Mouse (Mus musculus) ES-E14 (cell line): ENCODE data around the gene Olfr665. TPM values are rescaled to one million over a fixed set of nuclear protein-coding genes. Genes with fewer than 3 reads are reported as not detected.

Experiments
- DNase-seq: peaks from one replicate; pipeline ENCODE4 v3.0.0-alpha.2; 2013; ENCODE audit warnings: low read depth, low spot score
- H3K27ac ChIP-seq: 2 replicates; pipeline ENCODE4 v1.5.1; 2012; ENCODE audit warnings: low read depth, mild to moderate bottlenecking, low read length, moderate library complexity, mixed read lengths; ENCODE audit not compliant: poor library complexity, insufficient read depth, severe bottlenecking
- H3K36me3 ChIP-seq: 2 replicates; pipeline ENCODE4 v1.6.1; 2012; ENCODE audit warnings: mild to moderate bottlenecking, low read length, moderate library complexity, mixed read lengths; ENCODE audit not compliant: control insufficient read depth, poor library complexity, insufficient read depth, severe bottlenecking
- H3K4me1 ChIP-seq, 2 experiments: fragments of 150-350 bp in 1 of 2; sonication (generic) in 1 of 2; 2 replicates each; pipeline ENCODE4 v1.6.1; 2012; ENCODE audit warnings: low read length in 2 of 2, mild to moderate bottlenecking in 1 of 2, mixed read lengths in 1 of 2; ENCODE audit not compliant: control insufficient read depth in 2 of 2, insufficient read depth in 2 of 2, poor library complexity in 1 of 2
- H3K4me3 ChIP-seq, 2 experiments: fragments of 150-350 bp in 1 of 2; sonication (generic) in 1 of 2; 2 replicates each; pipeline ENCODE4 v1.5.1; 2012; ENCODE audit warnings: low read length in 2 of 2, low read depth in 1 of 2, mild to moderate bottlenecking in 1 of 2, mixed read lengths in 1 of 2; ENCODE audit not compliant: insufficient read depth in 1 of 2, poor library complexity in 1 of 2, severe bottlenecking in 1 of 2
- H3K9ac ChIP-seq: 2 replicates; pipeline ENCODE4 v1.6.1; 2012; ENCODE audit warnings: low read depth, mild to moderate bottlenecking, low read length, mixed read lengths; ENCODE audit not compliant: poor library complexity, insufficient read depth, severe bottlenecking
- H3K9me3 ChIP-seq: fragments of 150-350 bp; sonication (generic); 2 replicates; pipeline ENCODE4 v1.6.1; 2012; ENCODE audit warnings: low read depth, mild to moderate bottlenecking, low read length; ENCODE audit not compliant: control insufficient read depth, insufficient read depth
- CHD2 ChIP-seq: IDR thresholded peaks from 2 replicates; pipeline ENCODE4 v1.6.1; 2014; ENCODE audit warnings: mild to moderate bottlenecking, low read depth, low read length, inconsistent platforms
- HCFC1 ChIP-seq: IDR thresholded peaks from 2 replicates; pipeline ENCODE4 v1.6.1; 2012; ENCODE audit warnings: low read length, inconsistent platforms, borderline replicate concordance; ENCODE audit not compliant: insufficient read depth
- MAFK ChIP-seq: IDR thresholded peaks from 2 replicates; pipeline ENCODE4 v1.6.1; 2014; ENCODE audit warnings: mild to moderate bottlenecking, low read depth, low read length, inconsistent platforms; ENCODE audit not compliant: insufficient read depth
- ZC3H11A ChIP-seq: IDR thresholded peaks from 2 replicates; pipeline ENCODE4 v1.6.1; 2012; ENCODE audit warnings: low read depth, mild to moderate bottlenecking, inconsistent platforms, low read length, borderline replicate concordance
- ZNF384 ChIP-seq: IDR thresholded peaks from 2 replicates; pipeline ENCODE4 v1.6.1; 2012; ENCODE audit warnings: low read depth, low read length, inconsistent platforms
- in situ Hi-C, 2 experiments: fragments of 600-800 bp; cut with MboI; formaldehyde crosslinking; loops; one replicate each; pipeline ENCODE4 v1.15.1; 2025; ENCODE audit warnings: low sequenced_read_pairs in 2 of 2, inconsistent platforms in 1 of 2; ENCODE audit not compliant: unreplicated experiment in 2 of 2
- total RNA-seq: library from RNA; depleted of rRNA; stranded (reverse); fragments of 300-350 nt; gene quantifications from 2 replicates; pipeline ENCODE4 v1.2.3, GENCODE M21; 2012; rRNA removed

Olfr665 gene
- total RNA-seq, 1 experiment = not detected

DNA sequence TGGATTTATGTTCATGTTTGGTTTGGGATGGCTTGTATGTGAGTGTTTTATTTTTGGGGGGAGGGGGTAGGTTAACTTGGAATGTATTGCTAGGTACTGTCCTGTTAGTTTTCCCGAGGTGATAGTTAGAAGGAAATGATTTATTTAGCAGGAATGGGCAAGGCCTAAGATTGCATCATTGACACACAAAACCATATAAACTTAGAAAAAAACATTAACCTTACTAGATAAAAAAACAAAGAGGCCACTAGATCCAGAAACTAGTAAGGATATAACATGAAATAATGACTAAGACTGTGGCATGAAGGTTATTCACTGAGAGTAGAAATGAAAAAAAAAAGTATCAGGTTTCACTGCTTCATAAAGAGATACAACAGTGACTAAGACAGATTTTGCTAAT, 20.1 kb upstream of the Olfr665 start:
- in situ Hi-C loops = no loop called here
- Histone ChIP-seq H3K4me3 (no peak overlapping the region), H3K9ac (no peak overlapping the region), H3K27ac (no peak overlapping the region), H3K4me1 (no peaks in the 10 kb centered on the region), H3K9me3 (no peaks in the 10 kb centered on the region), H3K36me3 (no peaks in the 10 kb centered on the region)
- TF ChIP-seq ZC3H11A = no peak
- TF ChIP-seq HCFC1 = no peak
- no peak for TF ChIP-seq MAFK
- no peak for TF ChIP-seq CHD2
- TF ChIP-seq ZNF384 = no peak
- no peak for DNase-seq

DNA sequence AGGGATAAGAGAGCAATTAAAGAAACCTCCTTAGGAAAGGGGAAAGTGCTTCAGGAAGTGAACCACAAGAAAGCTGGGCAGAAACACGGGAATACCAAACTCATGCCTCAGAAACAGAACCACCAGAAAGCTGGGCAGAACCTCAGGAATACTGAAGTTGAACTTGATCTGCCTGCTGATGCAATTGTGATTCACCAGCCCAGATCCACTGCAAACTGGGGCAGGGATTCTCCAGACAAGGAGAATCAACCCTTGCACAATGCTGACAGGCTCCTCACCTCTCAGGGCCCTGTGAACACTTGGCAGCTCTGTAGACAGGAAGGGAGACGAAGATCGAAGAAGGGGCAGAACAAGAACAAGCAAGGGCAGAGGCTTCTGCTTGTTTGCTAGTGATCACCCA, 16.4 kb upstream of the Olfr665 start:
- Histone ChIP-seq H3K9me3 (no peaks in the 10 kb centered on the region), H3K4me1 (no peaks in the 10 kb centered on the region), H3K27ac (no peak overlapping the region), H3K4me3 (no peak overlapping the region), H3K36me3 (no peaks in the 10 kb centered on the region), H3K9ac (no peak overlapping the region)
- no peak for DNase-seq
- no peak for TF ChIP-seq HCFC1
- no peak for TF ChIP-seq ZNF384
- TF ChIP-seq MAFK = no peak
- no peak for TF ChIP-seq ZC3H11A
- no peak for TF ChIP-seq CHD2
- in situ Hi-C loops = no loop called here

DNA sequence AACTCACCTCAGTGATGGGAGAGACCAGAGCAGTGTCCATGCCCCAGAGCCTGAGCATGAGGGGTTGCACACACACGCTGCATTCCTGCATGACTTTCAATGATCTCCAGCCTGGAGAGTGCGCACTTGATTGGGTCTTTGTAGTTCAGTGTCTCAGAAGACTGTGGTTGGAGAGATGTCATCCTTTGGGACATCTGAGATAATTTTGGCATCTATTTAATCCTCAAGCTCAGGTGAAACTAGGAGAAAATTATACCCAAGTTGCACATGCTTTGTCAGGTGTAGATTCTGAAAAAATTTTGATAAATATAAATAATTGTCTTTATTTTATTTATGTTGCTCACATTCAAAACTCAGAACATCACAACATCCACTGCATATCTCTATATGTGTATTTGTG, 18.0 kb downstream of the Olfr665 start, which contains the start of gene Olfr666:
TSS of gene Olfr666 (minus strand) at position 101 of the 400 bp plus-strand sequence.
- Histone ChIP-seq H3K9me3 (no peaks in the 10 kb centered on the region), H3K4me1 (no peaks in the 10 kb centered on the region), H3K4me3 (no peak within 1 kb of the TSS), H3K27ac (no peak within 1 kb of the TSS), H3K36me3 (no peaks in the 10 kb centered on the region), H3K9ac (no peak within 1 kb of the TSS)
- in situ Hi-C loops = no loop called here
- DNase-seq = no peak
- TF ChIP-seq ZC3H11A = no peak
- no peak for TF ChIP-seq MAFK
- TF ChIP-seq HCFC1 = no peak
- no peak for TF ChIP-seq ZNF384
- TF ChIP-seq CHD2 = no peak

DNA sequence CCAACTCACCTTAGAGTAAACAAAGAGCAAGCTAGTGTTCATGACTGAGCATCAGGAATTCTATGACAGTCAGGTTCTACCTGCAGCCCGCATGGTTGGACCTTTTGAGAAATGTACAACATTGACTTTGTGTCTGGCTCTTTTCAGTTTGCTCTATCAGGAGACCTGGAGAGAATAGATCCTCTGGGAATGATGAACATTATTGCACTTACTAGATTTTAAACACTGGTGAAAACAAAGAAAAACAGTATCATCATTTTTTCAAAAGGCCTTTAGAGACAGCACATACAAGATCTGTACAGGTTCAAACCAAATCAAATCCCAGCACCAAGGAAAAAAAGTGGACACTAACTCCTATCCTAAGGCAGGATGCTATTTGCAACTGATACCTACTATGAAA, 43.6 kb downstream of the Olfr665 start, which contains the start of gene Olfr667:
TSS of gene Olfr667 (minus strand) at position 101 of the 400 bp plus-strand sequence.
- H3K9me3 ChIP-seq = no peaks in the 10 kb centered on the region
- no peak within 1 kb of the TSS for H3K4me3 ChIP-seq
- no peak for TF ChIP-seq CHD2
- no peak for TF ChIP-seq ZNF384
- TF ChIP-seq MAFK = no peak
- TF ChIP-seq ZC3H11A = no peak
- TF ChIP-seq HCFC1 = no peak
- no peak within 1 kb of the TSS for H3K9ac ChIP-seq
- H3K27ac ChIP-seq = no peak within 1 kb of the TSS
- in situ Hi-C loops = no loop called here
- H3K4me1 ChIP-seq = no peaks in the 10 kb centered on the region
- no peak for DNase-seq
- H3K36me3 ChIP-seq = no peaks in the 10 kb centered on the region

DNA sequence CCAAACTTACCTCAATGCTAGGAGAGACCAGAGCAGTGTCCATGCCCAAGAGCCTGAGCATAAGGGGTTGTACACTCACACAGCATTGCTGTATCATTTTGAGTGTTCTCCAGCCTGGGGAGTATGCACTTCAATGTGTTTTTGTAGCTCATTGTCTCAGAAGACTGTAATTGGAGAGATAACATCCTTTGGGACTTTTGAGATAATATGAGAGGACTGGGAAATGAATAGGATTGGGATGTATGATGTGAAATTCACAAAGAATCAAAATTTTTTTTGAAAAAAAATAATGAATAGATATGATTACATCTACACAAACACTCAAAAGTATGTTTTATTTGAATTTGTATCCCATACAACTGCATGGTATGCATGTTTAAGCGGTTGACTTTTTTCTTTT, 50.1 kb downstream of the Olfr665 start, which contains the start of gene Olfr668:
TSS of gene Olfr668 (minus strand) at position 101 of the 400 bp plus-strand sequence.
- in situ Hi-C loops = no loop called here
- no peak within 1 kb of the TSS for H3K9ac ChIP-seq
- H3K9me3 ChIP-seq = no peaks in the 10 kb centered on the region
- no peak within 1 kb of the TSS for H3K4me3 ChIP-seq
- DNase-seq = no peak
- H3K36me3 ChIP-seq = no peaks in the 10 kb centered on the region
- TF ChIP-seq CHD2 (no peak), ZC3H11A (no peak), ZNF384 (no peak), HCFC1 (no peak), MAFK (no peak)
- no peak within 1 kb of the TSS for H3K27ac ChIP-seq
- H3K4me1 ChIP-seq = no peaks in the 10 kb centered on the region

Other genes with a start within 250 kb of the Olfr665 start
- gene Olfr658, start 230.7 kb upstream of the Olfr665 start, total RNA-seq = 0.04 TPM in 1 of 2 replicates, not detected in the other
- gene Olfr659, start 211.3 kb upstream of the Olfr665 start, total RNA-seq = not detected in 2 replicates
- gene Olfr661, start 191.5 kb upstream of the Olfr665 start, total RNA-seq = not detected in 2 replicates
- 6.5 and 10.5 TPM in 2 replicates for gene Usp17le, start 100.6 kb upstream of the Olfr665 start, total RNA-seq
- 6.9 and 9.3 TPM in 2 replicates for gene Usp17lb, start 35.4 kb upstream of the Olfr665 start, total RNA-seq
- gene Usp17la, start 21.0 kb upstream of the Olfr665 start, total RNA-seq = 1.5 and 3.1 TPM in 2 replicates
- gene Olfr666, start 17.9 kb downstream of the Olfr665 start, total RNA-seq = not detected in 2 replicates
- not detected in 2 replicates for gene Olfr667, start 43.5 kb downstream of the Olfr665 start, total RNA-seq
- not detected in 2 replicates for gene Olfr668, start 50.0 kb downstream of the Olfr665 start, total RNA-seq
- not detected in 2 replicates for gene Olfr669, start 56.2 kb downstream of the Olfr665 start, total RNA-seq
- gene Olfr670, start 84.6 kb downstream of the Olfr665 start, total RNA-seq = not detected in 2 replicates
- not detected in 2 replicates for gene Olfr671, start 101.1 kb downstream of the Olfr665 start, total RNA-seq
- not detected in 2 replicates for gene Olfr672, start 124.0 kb downstream of the Olfr665 start, total RNA-seq
- not detected in 2 replicates for gene Olfr675, start 150.4 kb downstream of the Olfr665 start, total RNA-seq
- gene Olfr676, start 154.7 kb downstream of the Olfr665 start, total RNA-seq = not detected in 2 replicates
- not detected in 2 replicates for gene Olfr677, start 173.3 kb downstream of the Olfr665 start, total RNA-seq
- not detected in 2 replicates for gene Olfr678, start 186.4 kb downstream of the Olfr665 start, total RNA-seq
- not detected in 2 replicates for gene Olfr679, start 203.2 kb downstream of the Olfr665 start, total RNA-seq
- not detected in 2 replicates for gene Olfr680-ps1, start 214.8 kb downstream of the Olfr665 start, total RNA-seq
- gene Olfr681, start 238.8 kb downstream of the Olfr665 start, total RNA-seq = not detected in 2 replicates